Mouse (Mus musculus): ENCODE measurements around the gene Plvap. TPM values are rescaled to one million over a fixed set of nuclear protein-coding genes. Genes with fewer than 3 reads are reported as not detected.

The Plvap gene
- total and polyA plus RNA-seq, 3 experiments = 11.7 to 20.4 TPM; not detected in 1

DNA sequence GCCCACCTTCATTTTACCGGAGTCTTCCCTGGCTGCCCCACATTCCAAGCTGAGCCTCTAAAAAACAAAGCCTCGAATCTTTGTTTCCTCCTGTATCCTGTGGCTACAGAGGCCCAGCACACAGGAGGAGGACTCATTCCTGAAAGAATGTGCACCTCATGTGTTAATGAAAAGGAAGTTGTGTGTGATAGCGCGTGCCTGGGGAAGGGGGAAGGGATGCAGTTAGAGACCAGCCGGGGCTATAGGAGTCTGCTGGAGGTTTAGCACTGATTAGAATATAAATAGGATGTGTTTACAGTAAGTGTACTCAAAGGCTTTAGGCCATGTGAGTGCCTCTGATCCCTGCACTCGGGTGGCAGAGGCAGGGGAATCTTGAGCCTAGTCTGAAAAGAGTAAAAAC lies 14.7 kb upstream of the Plvap start:
- Histone ChIP-seq H3K79me2 (ENCODE audit: control insufficient read depth, insufficient read depth, low read length, poor library complexity) (no peaks in the 10 kb centered on the region), H3K27me3 (ENCODE audit: control insufficient read depth in 1 of 2, insufficient read depth in 2 of 2, low read length in 2 of 2) (no peaks in the 10 kb centered on the region; a peak in 1 of 4 replicates), H3K9me3 (replicated peaks; ENCODE audit: insufficient read depth, low read length) (no peaks in the 10 kb centered on the region), H3K36me3 (ENCODE audit: control insufficient read depth in 1 of 2, insufficient read depth in 2 of 2, low read length in 2 of 2) (no peaks in the 10 kb centered on the region; a peak in 1 of 4 replicates), H3K27ac (ENCODE audit: control insufficient read depth, low read depth, low read length) (no peak overlapping the region), H3K9ac (ENCODE audit: control insufficient read depth, low read depth, low read length, poor library complexity, severe bottlenecking) (no peak overlapping the region), H3K4me3 (ENCODE audit: control insufficient read depth in 1 of 2, insufficient read depth in 1 of 2, low read depth in 2 of 2, low read length in 2 of 2) (no peak overlapping the region), H3K4me1 (ENCODE audit: control insufficient read depth in 1 of 2, insufficient read depth in 2 of 2, low read length in 2 of 2) (0 out of 4 replicates have a peak, but pooled peaks cover 0 to 3% of the 10 kb centered on the region in 2 experiments)
- no peak for DNase-seq (ENCODE audit: low read depth, low spot score)
- no peak for TF ChIP-seq CHD2 (IDR thresholded peaks at IDR 0.05; ENCODE audit: low read length)
- no peak for TF ChIP-seq USF2 (IDR thresholded peaks at IDR 0.05; ENCODE audit: borderline replicate concordance in 1 of 2, insufficient read depth in 1 of 2, low read depth in 1 of 2, low read length in 2 of 2)
- no peak for TF ChIP-seq MEF2A (IDR thresholded peaks at IDR 0.05; ENCODE audit: extremely low read depth, insufficient replicate concordance, low read depth, low read length, poor library complexity, severe bottlenecking)
- no peak for TF ChIP-seq ZMIZ1 (IDR thresholded peaks at IDR 0.05; ENCODE audit: low read depth, low read length)

DNA sequence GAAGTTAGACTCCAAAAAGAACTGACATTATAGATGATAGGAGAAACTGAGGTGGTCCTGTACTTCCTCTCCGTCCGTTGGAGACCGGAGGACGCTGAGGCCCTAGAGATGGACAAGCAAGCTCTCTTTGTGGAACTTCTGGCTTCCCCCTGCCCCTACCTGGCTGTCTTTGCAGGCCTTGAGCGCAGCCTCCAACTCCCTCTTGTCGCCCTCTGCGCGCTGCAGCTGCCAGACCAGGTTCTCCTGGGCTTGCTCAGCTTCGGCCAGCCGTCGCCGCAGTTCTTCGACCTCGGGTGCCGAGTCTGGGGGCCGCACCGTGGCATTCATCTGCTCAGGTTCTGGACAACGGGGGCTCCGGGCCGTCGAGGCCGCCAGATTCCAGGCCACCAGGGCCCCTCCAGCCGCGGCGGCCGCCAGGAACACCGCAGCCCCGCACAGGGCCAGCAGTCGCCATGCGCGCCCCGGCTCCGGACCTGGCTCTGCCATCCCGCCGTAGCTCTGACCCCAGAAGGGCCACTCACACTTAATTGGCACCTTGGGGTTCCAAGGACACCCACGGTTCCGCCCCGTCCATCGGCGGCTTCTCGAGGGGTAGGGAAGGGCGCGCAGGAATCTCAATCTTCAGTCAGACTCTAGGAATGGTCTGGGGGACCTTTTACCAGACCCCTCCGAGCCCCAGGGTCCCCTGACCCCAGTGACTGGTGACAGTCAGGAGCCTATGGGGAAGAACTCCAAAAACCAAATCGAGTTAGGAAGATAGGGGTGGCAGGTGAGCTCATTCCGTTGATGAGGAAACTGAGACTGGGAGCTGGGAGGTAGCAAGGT lies 13.9 kb upstream of the Plvap start, which contains the start of gene Ccdc194:
Gene Ccdc194, minus strand, starts transcription at position 486 of the 825 bp plus-strand sequence.
- no peak for DNase-seq (ENCODE audit: low read depth, low spot score)
- no peaks in the 10 kb centered on the region; a peak in 1 of 4 replicates for H3K27me3 ChIP-seq (ENCODE audit: control insufficient read depth in 1 of 2, insufficient read depth in 2 of 2, low read length in 2 of 2)
- TF ChIP-seq MXI1 (IDR thresholded peaks at IDR 0.05; ENCODE audit: low read depth, low read length) (no peak), POLR2A (IDR thresholded peaks at IDR 0.05; ENCODE audit: control insufficient read depth in 1 of 2, insufficient read depth in 1 of 2, low read depth in 1 of 2, low read length in 2 of 2, poor library complexity in 1 of 2) (0 out of 4 replicates have a peak, but pooled peaks of 1 of the 2 experiments have one; percentile 22)
- no peak within 1 kb of the TSS for H3K9ac ChIP-seq (ENCODE audit: control insufficient read depth, low read depth, low read length, poor library complexity, severe bottlenecking)
- H3K9me3 ChIP-seq (replicated peaks; ENCODE audit: insufficient read depth, low read length) = no peaks in the 10 kb centered on the region
- no peaks in the 10 kb centered on the region; a peak in 1 of 4 replicates for H3K36me3 ChIP-seq (ENCODE audit: control insufficient read depth in 1 of 2, insufficient read depth in 2 of 2, low read length in 2 of 2)
- no peak within 1 kb of the TSS for H3K4me3 ChIP-seq (ENCODE audit: control insufficient read depth in 1 of 2, insufficient read depth in 1 of 2, low read depth in 2 of 2, low read length in 2 of 2)
- no peaks in the 10 kb centered on the region for H3K79me2 ChIP-seq (ENCODE audit: control insufficient read depth, insufficient read depth, low read length, poor library complexity)
- H3K4me1 ChIP-seq (ENCODE audit: control insufficient read depth in 1 of 2, insufficient read depth in 2 of 2, low read length in 2 of 2) = 0 out of 4 replicates have a peak, but pooled peaks cover 0 to 3% of the 10 kb centered on the region in 2 experiments
- H3K27ac ChIP-seq (ENCODE audit: control insufficient read depth, low read depth, low read length) = no peak within 1 kb of the TSS

DNA sequence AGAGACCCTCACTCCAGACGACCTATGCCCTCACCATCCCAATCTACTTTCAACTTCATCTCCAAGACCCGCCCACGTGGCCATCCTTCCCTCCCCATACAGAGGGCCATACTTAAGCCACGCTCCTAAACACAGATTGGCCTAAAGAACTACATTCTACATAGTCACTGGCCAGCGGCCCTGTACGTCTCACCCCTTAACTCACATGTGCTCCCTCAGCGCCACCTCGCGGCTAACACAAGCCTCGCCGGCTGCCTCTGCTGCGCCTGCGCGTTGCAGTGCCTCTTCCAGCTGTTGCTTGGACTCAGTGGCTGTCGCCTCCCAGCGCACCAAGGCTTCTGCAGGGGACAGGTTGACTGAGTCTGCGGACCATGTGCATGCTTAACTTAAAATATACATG lies 10.1 kb upstream of the Plvap start:
- peaks cover 0 to 2% of the 10 kb centered on the region in 2 experiments; a peak in 2 of 4 replicates for H3K27me3 ChIP-seq (ENCODE audit: control insufficient read depth in 1 of 2, insufficient read depth in 2 of 2, low read length in 2 of 2)
- H3K4me3 ChIP-seq (ENCODE audit: control insufficient read depth in 1 of 2, insufficient read depth in 1 of 2, low read depth in 2 of 2, low read length in 2 of 2) = peak overlapping the region; percentile 35 to 39
- no peak for TF ChIP-seq CHD1 (IDR thresholded peaks at IDR 0.05; ENCODE audit: low read depth, low read length)
- no peak for TF ChIP-seq ETS1 (IDR thresholded peaks at IDR 0.05; ENCODE audit: low read depth, low read length)
- TF ChIP-seq HCFC1 (IDR thresholded peaks at IDR 0.05; ENCODE audit: low read depth, low read length) = peak; percentile 69
- no peak for TF ChIP-seq MYB (IDR thresholded peaks at IDR 0.05; ENCODE audit: low read depth, low read length)
- TF ChIP-seq ZC3H11A (IDR thresholded peaks at IDR 0.05; ENCODE audit: low read depth, low read length) = peak; percentile 57
- TF ChIP-seq MAFK (IDR thresholded peaks at IDR 0.05; ENCODE audit: borderline replicate concordance, low read depth, low read length) = no peak
- no peak for TF ChIP-seq RCOR1 (IDR thresholded peaks at IDR 0.05; ENCODE audit: low read depth, low read length)
- TF ChIP-seq POLR2AphosphoS5 (IDR thresholded peaks at IDR 0.05; ENCODE audit: borderline replicate concordance, low read depth, low read length) = no peak
- no peak for TF ChIP-seq UBTF (IDR thresholded peaks at IDR 0.05; ENCODE audit: borderline replicate concordance, insufficient read depth, low read depth, low read length)
- TF ChIP-seq POLR2AphosphoS2 (IDR thresholded peaks at IDR 0.05; ENCODE audit: low read length) = no peak
- peak; percentile 84 to 97 (median 94) for TF ChIP-seq CTCF (IDR thresholded peaks at IDR 0.05 in 2 of 3, conservative IDR thresholded peaks at IDR 0.05 in 1 of 3; ENCODE audit: control insufficient read depth in 1 of 3, insufficient read depth in 1 of 3, low read depth in 2 of 3, low read length in 3 of 3, poor library complexity in 1 of 3, severe bottlenecking in 1 of 3)
- peak; percentile 60; the same call in 1 of the 2 replicates for TF ChIP-seq MAZ (IDR thresholded peaks at IDR 0.05; ENCODE audit: low read depth, low read length)
- no peak for TF ChIP-seq EP300 (IDR thresholded peaks at IDR 0.05; ENCODE audit: low read depth in 1 of 2, low read length in 2 of 2)
- TF ChIP-seq ZKSCAN1 (IDR thresholded peaks at IDR 0.05; ENCODE audit: low read depth, low read length) = no peak
- no peak for TF ChIP-seq CHD2 (IDR thresholded peaks at IDR 0.05; ENCODE audit: low read length)
- TF ChIP-seq MYC (IDR thresholded peaks at IDR 0.05; ENCODE audit: low read depth, low read length) = peak; percentile 94
- TF ChIP-seq MXI1 (IDR thresholded peaks at IDR 0.05; ENCODE audit: low read depth, low read length) = peak; percentile 35; the same call in 1 of the 2 replicates
- peak; percentile 97 for TF ChIP-seq NRF1 (IDR thresholded peaks at IDR 0.05; ENCODE audit: insufficient read depth, low read depth, low read length, poor library complexity, severe bottlenecking)

More for the DNA sequence above, 10.1 kb upstream of the Plvap start:
- H3K9me3 ChIP-seq (replicated peaks; ENCODE audit: insufficient read depth, low read length) = no peaks in the 10 kb centered on the region
- H3K36me3 ChIP-seq (ENCODE audit: control insufficient read depth in 1 of 2, insufficient read depth in 2 of 2, low read length in 2 of 2) = no peaks in the 10 kb centered on the region; a peak in 1 of 4 replicates
- no peaks in the 10 kb centered on the region for H3K79me2 ChIP-seq (ENCODE audit: control insufficient read depth, insufficient read depth, low read length, poor library complexity)
- peak overlapping the region; percentile 42; the same call in 1 of the 2 replicates for H3K9ac ChIP-seq (ENCODE audit: control insufficient read depth, low read depth, low read length, poor library complexity, severe bottlenecking)
- peak; percentile 97 for DNase-seq (ENCODE audit: low read depth, low spot score)
- H3K27ac ChIP-seq (ENCODE audit: control insufficient read depth, low read depth, low read length) = no peak overlapping the region
- H3K4me1 ChIP-seq (ENCODE audit: control insufficient read depth in 1 of 2, insufficient read depth in 2 of 2, low read length in 2 of 2) = 0 out of 4 replicates have a peak, but pooled peaks cover 0 to 3% of the 10 kb centered on the region in 2 experiments

Measured in MEL (cell line).